Mouse (Mus musculus) inflammation-experienced regulatory T-cells, adult 6 months (primary cell): ENCODE data around the gene Prkce. TPM values are rescaled to one million over a fixed set of nuclear protein-coding genes. Genes with fewer than 3 reads are reported as not detected.
"Not testable (repeated sequence)": the region's sequence is repeated elsewhere in the genome, so short reads cannot be mapped to it uniquely, and the experiment has no call there.

Source experiments
- ATAC-seq: one replicate; pipeline ENCODE4 v1.8.0; 2017
- polyA plus RNA-seq, 3 experiments: library from polyadenylated mRNA; unstranded; fragments of 100-300 nt; shearing (Covaris generic); gene quantifications; one replicate each; pipeline ENCODE4 v1.2.1; 2017

The Prkce gene
- polyA plus RNA-seq, 3 experiments from 2014 or later = 2.8 to 6.4 (median 5.2) TPM

GRCm38 (mm10) chr17:86454351-86454706 is 286.7 kb downstream of the Prkce start:
- ATAC-seq = no peak

- no peak for ATAC-seq
Observed at GRCm38 (mm10) chr17:86456512-86456911, 288.9 kb downstream of the Prkce start.

DNA sequence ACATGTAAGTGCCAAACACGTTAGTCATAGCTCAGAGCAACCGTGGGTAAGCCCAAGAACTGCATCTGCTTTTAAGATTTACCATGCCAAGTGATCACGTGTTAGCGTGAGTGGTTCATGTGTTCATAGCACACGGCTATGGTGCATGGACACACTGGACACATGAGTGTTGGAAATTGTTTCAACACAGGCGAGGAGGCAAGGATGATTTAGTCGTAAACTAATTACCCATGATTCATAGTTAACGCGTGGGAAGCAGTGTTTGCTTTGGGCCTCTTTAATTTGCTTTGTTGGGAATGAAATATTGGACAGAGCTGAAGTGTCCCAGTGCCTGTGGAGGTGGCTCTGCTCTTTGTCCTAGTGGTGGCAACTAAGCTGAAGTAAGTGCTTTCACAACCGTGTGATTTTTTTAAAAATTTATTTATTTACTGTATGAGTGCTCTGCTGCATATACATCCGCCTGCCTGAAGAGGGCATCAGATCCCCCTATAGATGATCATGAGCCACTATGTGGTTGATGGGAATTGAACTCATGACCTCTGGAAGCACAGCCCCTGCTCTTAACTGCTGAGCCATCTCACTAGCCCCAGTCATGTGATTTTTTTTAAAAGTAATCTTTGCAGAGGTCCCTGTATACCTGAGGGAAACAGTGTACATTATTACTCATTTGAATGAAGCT is 290.9 kb downstream of the Prkce start:
- ATAC-seq = no peak

GRCm38 (mm10) chr17:86460645-86461430 is 293.3 kb downstream of the Prkce start:
- ATAC-seq = no peak

DNA sequence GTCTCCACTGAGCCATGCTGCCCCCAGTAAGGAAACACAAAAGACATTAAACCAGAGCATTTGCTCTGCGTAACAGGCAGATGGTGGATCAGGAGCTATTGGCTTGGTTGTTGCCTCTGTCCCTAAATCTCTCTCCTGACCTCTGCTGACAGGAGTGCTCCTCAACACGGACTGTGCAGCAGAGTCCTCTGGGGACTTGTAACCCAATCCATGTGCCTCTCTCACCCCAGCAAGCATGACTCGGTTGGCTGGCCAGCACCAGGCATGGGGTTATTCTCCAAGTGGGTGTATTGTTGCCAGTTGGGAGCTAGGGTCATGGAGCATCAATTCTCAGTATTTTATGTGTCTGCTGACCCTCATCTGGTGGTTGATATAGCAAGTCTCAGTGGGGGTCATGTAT is 295.8 kb downstream of the Prkce start:
- no peak for ATAC-seq

- no peak for ATAC-seq
Observed at GRCm38 (mm10) chr17:86464197-86464596, 296.6 kb downstream of the Prkce start.

- ATAC-seq = no peak
Observed at GRCm38 (mm10) chr17:86464689-86465363, 297.2 kb downstream of the Prkce start.

GRCm38 (mm10) chr17:86465865-86466264 is 298.3 kb downstream of the Prkce start:
- no peak for ATAC-seq

GRCm38 (mm10) chr17:86466412-86466811 is 298.8 kb downstream of the Prkce start:
- ATAC-seq = no peak

GRCm38 (mm10) chr17:86466871-86467270 is 299.3 kb downstream of the Prkce start:
- ATAC-seq = no peak

DNA sequence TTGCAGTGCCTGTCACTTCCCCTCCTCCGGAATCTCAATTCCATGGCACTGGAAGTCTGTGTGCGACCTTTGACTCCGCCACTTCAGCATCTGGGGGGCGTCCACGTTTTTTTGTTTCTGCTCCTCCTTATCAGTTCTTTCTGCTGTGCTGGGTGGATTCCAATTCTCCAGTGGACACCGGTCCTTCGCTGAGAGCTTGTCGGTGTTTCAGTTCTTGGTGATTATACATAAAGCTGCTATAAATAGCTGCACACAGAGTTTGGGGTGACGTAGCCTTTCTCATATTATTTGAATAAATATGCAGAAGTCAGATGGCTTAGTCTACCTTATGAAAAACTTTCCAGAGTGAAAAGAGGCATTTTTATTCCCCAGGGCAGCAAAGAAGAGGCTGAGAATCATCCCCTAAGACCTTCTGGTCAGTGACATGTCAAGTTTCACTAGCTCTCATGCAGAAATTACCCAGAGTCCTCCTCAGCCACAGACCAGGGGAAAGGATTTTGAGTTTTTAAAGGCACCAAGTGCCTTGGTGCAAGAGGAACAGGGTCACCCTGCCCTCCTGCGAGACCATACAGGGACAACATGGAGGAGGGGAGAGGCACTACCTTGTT is 299.8 kb downstream of the Prkce start:
- no peak for ATAC-seq

DNA sequence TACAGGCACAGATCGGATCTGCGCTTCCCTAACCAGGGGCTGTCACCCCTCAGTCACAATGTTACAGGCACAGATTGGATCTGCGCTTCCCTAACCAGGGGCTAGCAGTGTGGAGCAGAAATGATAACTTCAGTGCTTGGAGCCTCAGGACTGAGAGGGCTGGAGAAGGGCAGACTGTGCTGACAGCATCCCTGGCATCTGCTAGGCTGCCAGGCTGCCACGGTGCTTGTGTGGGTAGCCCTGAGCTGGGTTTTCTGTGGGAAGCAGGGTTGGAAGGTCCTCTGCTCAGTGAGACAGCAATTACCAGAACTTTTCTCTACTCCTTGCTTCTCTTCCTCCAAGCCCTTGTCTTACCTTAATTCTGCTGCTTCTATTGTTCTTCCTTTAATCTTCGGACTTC is 300.4 kb downstream of the Prkce start:
- no peak for ATAC-seq

DNA sequence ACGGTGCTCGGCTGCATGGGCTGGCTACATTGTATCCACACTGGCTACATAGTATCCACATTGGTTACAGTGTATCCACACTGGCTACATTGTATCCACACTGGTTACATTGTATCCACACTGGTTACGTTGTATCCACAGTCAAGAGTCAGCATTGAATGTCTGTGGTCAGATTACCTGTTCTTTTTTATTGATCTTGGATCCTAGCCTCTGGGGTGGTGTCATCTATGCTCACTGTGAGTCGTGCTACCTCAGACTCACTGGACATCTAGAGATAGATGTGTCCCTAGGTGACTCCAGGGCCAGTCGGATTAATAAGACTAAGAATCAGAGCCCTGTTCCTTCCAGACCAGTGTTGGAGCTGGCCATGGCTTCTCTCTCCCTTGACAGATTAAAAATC is 302.6 kb downstream of the Prkce start:
- ATAC-seq = no peak

- ATAC-seq = peak; percentile 69
Observed at GRCm38 (mm10) chr17:86471684-86472083, 304.1 kb downstream of the Prkce start.

DNA sequence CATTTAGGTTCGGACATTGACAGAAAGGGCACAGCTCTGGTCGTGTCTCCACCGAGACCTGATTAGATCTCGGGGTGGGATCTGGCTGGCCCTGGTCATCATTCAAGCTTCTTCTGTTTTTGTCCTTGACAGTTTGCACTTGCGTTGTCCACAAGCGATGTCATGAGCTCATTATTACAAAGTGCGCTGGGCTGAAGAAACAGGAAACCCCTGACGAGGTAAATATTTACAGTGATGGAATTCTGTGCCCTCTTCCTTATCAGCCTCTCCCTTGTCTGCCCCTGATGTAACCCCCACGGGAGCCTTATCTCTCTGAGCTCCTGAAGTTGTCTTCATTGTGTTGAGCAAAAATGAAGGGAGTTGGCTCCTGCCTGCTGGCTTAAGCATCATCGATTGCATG is 309.1 kb downstream of the Prkce start:
- no peak for ATAC-seq

- not testable (repeated sequence) for ATAC-seq
Observed at GRCm38 (mm10) chr17:86477401-86477800, 309.8 kb downstream of the Prkce start.

DNA sequence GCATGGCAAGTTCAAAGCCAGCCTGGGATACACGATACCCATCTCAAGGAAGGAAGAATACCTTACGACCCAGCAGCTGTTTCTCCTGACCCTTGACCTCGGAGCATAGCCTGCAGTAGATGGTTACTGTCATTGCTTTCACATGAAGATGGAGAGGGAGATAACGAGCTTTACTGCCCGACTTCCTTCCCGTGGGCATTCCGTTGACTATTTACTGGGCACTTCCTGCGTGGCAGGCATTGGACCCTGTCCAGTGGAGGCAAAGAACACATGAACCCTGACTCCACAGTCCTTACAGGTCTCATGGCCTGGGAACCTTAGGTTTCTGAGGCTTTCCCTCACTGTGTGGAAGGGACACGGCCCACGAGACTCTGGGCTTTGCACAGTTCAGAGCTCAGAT is 311.8 kb downstream of the Prkce start:
- ATAC-seq = no peak

- no peak for ATAC-seq
Observed at GRCm38 (mm10) chr17:86482675-86483074, 315.1 kb downstream of the Prkce start.

DNA sequence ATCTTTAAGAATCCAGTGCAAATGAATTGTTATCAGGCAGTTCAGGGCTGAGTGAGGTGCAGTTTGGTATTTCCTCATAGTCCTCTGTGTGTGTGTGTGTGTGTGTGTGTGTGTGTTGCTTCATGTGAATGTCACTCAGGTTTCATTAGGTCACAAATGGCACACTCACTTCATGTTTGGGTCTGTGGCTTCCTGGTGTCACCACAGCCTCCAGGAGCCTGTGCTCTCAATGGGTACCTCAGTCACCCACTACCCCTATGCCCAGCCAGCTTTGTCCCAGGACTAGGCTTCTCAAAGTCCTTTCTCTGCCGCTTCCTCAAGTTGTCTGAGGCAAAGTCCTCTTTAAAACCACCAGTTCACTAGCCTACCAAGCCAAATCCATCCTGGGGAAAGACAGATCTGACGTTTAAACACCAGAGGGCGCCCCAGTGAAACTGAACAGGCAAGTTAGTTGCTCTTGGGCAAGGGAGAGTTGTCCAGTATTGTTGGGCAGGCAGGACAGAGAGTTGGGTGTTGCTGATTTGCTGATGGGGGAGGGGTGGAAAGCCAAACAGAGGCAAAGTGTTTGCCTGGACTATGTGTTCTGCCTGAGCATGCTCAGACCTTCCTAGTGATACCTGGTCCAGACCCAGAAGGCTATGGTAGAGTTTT is 316.6 kb downstream of the Prkce start:
- ATAC-seq = no peak

DNA sequence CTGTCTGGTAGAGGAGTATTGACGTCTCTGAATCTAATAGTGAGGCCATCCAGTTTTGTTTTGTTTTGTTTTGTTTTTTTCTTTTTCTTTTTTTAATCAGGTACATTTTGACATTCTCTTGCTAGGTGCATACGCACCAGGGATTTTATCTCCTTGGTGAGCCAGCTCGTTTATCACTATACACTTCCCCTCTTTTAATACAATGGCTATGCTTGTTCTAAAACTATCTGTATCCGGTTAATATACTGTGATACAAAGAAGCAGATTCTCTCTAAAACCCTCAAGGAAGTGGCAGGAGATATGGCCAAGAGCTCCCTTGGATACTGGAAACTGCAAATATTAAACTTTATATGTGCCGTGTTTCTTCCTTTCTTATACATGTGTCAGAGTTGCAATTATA is 319.1 kb downstream of the Prkce start:
- no peak for ATAC-seq

GRCm38 (mm10) chr17:86487450-86487849 is 319.9 kb downstream of the Prkce start:
- no peak for ATAC-seq

GRCm38 (mm10) chr17:86489827-86490226 is 322.2 kb downstream of the Prkce start:
- ATAC-seq = no peak

DNA sequence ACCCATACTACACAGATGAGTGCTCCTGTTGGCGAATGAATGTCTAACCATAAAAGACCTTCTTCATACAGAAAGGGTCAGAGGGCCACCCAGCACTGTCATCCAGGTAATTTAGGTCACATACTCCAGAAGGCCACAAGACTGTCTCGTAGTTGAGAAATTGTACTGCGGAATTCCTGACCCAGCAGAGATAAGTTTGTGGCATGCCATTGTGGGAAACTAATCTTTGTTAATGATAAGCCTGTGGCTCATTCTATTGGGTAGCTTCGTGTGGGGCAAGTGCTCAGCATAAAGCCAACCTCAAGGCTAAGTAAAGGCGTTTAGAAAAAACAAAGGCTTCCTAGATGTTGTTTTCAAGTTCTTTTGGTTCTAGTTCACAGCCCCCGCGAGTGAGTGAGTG is 324.8 kb downstream of the Prkce start:
- no peak for ATAC-seq
